Mouse (Mus musculus): Measurements from ENCODE around the gene Ctnnbl1. TPM values are rescaled to one million over a fixed set of nuclear protein-coding genes. Genes with fewer than 3 reads are reported as not detected.

The Ctnnbl1 gene
- polyA plus RNA-seq, 1 experiment from 2014 or later: 36.3 TPM

- Histone ChIP-seq H3K27me3 (ENCODE audit: control insufficient read depth, insufficient read depth, low read length) (no peaks in the 10 kb centered on the region), H3K36me3 (ENCODE audit: control insufficient read depth, insufficient read depth, low read length) (0 out of 2 replicates have a peak, but pooled peaks cover 3% of the 10 kb centered on the region), H3K4me2 (no peak overlapping the region), H3K4me3 (ENCODE audit: low read depth, low read length) (no peak overlapping the region), H3K9me3 (replicated peaks; ENCODE audit: control insufficient read depth, low read length) (no peaks in the 10 kb centered on the region), H3K9ac (ENCODE audit: low read depth, low read length) (no peak overlapping the region), H3K4me1 (ENCODE audit: control insufficient read depth, insufficient read depth, low read length) (no peaks in the 10 kb centered on the region), H3K27ac (ENCODE audit: low read depth, low read length) (no peak overlapping the region)
- 88% methylated on average over 3 of the region's 3 CpGs for WGBS (ENCODE audit: insufficient replicate concordance)
- no peak; the same call in 1 of the 2 replicates for ATAC-seq (replicated peaks; ENCODE audit: insufficient number of reproducible peaks, low FRiP score, low TSS enrichment)
Observed at GRCm38 (mm10) chr2:157867126-157867525, 129.9 kb downstream of the Ctnnbl1 start.

- Histone ChIP-seq H3K9me3 (replicated peaks; ENCODE audit: control insufficient read depth, low read length) (no peaks in the 10 kb centered on the region), H3K27me3 (ENCODE audit: control insufficient read depth, insufficient read depth, low read length) (no peaks in the 10 kb centered on the region), H3K36me3 (ENCODE audit: control insufficient read depth, insufficient read depth, low read length) (0 out of 2 replicates have a peak, but pooled peaks cover 3% of the 10 kb centered on the region), H3K9ac (ENCODE audit: low read depth, low read length) (no peak overlapping the region), H3K27ac (ENCODE audit: low read depth, low read length) (no peak overlapping the region), H3K4me1 (ENCODE audit: control insufficient read depth, insufficient read depth, low read length) (no peaks in the 10 kb centered on the region), H3K4me3 (ENCODE audit: low read depth, low read length) (no peak overlapping the region), H3K4me2 (no peak overlapping the region)
- 81% methylated on average over 6 of the region's 6 CpGs for WGBS (ENCODE audit: insufficient replicate concordance)
- ATAC-seq (replicated peaks; ENCODE audit: insufficient number of reproducible peaks, low FRiP score, low TSS enrichment): no peak
Observed at GRCm38 (mm10) chr2:157870247-157870646, 133.0 kb downstream of the Ctnnbl1 start.

- Histone ChIP-seq H3K4me1 (ENCODE audit: control insufficient read depth, insufficient read depth, low read length) (no peaks in the 10 kb centered on the region), H3K36me3 (ENCODE audit: control insufficient read depth, insufficient read depth, low read length) (0 out of 2 replicates have a peak, but pooled peaks cover 3% of the 10 kb centered on the region), H3K4me2 (no peak overlapping the region), H3K9ac (ENCODE audit: low read depth, low read length) (no peak overlapping the region), H3K27me3 (ENCODE audit: control insufficient read depth, insufficient read depth, low read length) (no peaks in the 10 kb centered on the region), H3K27ac (ENCODE audit: low read depth, low read length) (no peak overlapping the region), H3K9me3 (replicated peaks; ENCODE audit: control insufficient read depth, low read length) (no peaks in the 10 kb centered on the region), H3K4me3 (ENCODE audit: low read depth, low read length) (no peak overlapping the region)
- ATAC-seq (replicated peaks; ENCODE audit: insufficient number of reproducible peaks, low FRiP score, low TSS enrichment): no peak
- WGBS (ENCODE audit: insufficient replicate concordance): 75% methylated on average over 6 of the region's 6 CpGs
Observed at GRCm38 (mm10) chr2:157873223-157873622, 136.0 kb downstream of the Ctnnbl1 start.

GRCm38 (mm10) chr2:157873691-157874090 is 136.5 kb downstream of the Ctnnbl1 start:
- Histone ChIP-seq H3K27ac (ENCODE audit: low read depth, low read length) (no peak overlapping the region), H3K27me3 (ENCODE audit: control insufficient read depth, insufficient read depth, low read length) (no peaks in the 10 kb centered on the region), H3K36me3 (ENCODE audit: control insufficient read depth, insufficient read depth, low read length) (0 out of 2 replicates have a peak, but pooled peaks cover 3% of the 10 kb centered on the region), H3K9ac (ENCODE audit: low read depth, low read length) (no peak overlapping the region), H3K4me3 (ENCODE audit: low read depth, low read length) (no peak overlapping the region), H3K4me1 (ENCODE audit: control insufficient read depth, insufficient read depth, low read length) (no peaks in the 10 kb centered on the region), H3K4me2 (no peak overlapping the region), H3K9me3 (replicated peaks; ENCODE audit: control insufficient read depth, low read length) (no peaks in the 10 kb centered on the region)
- WGBS (ENCODE audit: insufficient replicate concordance): 71% methylated on average over 1 of the region's 1 CpGs
- ATAC-seq (replicated peaks; ENCODE audit: insufficient number of reproducible peaks, low FRiP score, low TSS enrichment): no peak

GRCm38 (mm10) chr2:157875111-157875510 is 137.9 kb downstream of the Ctnnbl1 start:
- H3K4me2 ChIP-seq: no peak overlapping the region
- no peak overlapping the region for H3K27ac ChIP-seq (ENCODE audit: low read depth, low read length)
- H3K4me3 ChIP-seq (ENCODE audit: low read depth, low read length): no peak overlapping the region
- no peaks in the 10 kb centered on the region for H3K9me3 ChIP-seq (replicated peaks; ENCODE audit: control insufficient read depth, low read length)
- ATAC-seq (replicated peaks; ENCODE audit: insufficient number of reproducible peaks, low FRiP score, low TSS enrichment): no peak
- H3K27me3 ChIP-seq (ENCODE audit: control insufficient read depth, insufficient read depth, low read length): peaks cover 6% of the 10 kb centered on the region; the same call in 1 of the 2 replicates
- H3K4me1 ChIP-seq (ENCODE audit: control insufficient read depth, insufficient read depth, low read length): no peaks in the 10 kb centered on the region
- H3K36me3 ChIP-seq (ENCODE audit: control insufficient read depth, insufficient read depth, low read length): 0 out of 2 replicates have a peak, but pooled peaks cover 3% of the 10 kb centered on the region
- 76% methylated on average over 8 of the region's 8 CpGs for WGBS (ENCODE audit: insufficient replicate concordance)
- H3K9ac ChIP-seq (ENCODE audit: low read depth, low read length): no peak overlapping the region

GRCm38 (mm10) chr2:157877394-157877793 is 140.2 kb downstream of the Ctnnbl1 start:
- Histone ChIP-seq H3K4me3 (ENCODE audit: low read depth, low read length) (no peak overlapping the region), H3K4me2 (no peak overlapping the region), H3K36me3 (ENCODE audit: control insufficient read depth, insufficient read depth, low read length) (no peaks in the 10 kb centered on the region), H3K4me1 (ENCODE audit: control insufficient read depth, insufficient read depth, low read length) (peaks cover 14% of the 10 kb centered on the region), H3K27ac (ENCODE audit: low read depth, low read length) (no peak overlapping the region), H3K27me3 (ENCODE audit: control insufficient read depth, insufficient read depth, low read length) (peaks cover 6% of the 10 kb centered on the region), H3K9ac (ENCODE audit: low read depth, low read length) (no peak overlapping the region), H3K9me3 (replicated peaks; ENCODE audit: control insufficient read depth, low read length) (no peaks in the 10 kb centered on the region)
- WGBS (ENCODE audit: insufficient replicate concordance): 85% methylated on average over 3 of the region's 3 CpGs
- ATAC-seq (replicated peaks; ENCODE audit: insufficient number of reproducible peaks, low FRiP score, low TSS enrichment): no peak

- Histone ChIP-seq H3K4me2 (no peak overlapping the region), H3K36me3 (ENCODE audit: control insufficient read depth, insufficient read depth, low read length) (no peaks in the 10 kb centered on the region), H3K4me3 (ENCODE audit: low read depth, low read length) (no peak overlapping the region), H3K9me3 (replicated peaks; ENCODE audit: control insufficient read depth, low read length) (no peaks in the 10 kb centered on the region), H3K27ac (ENCODE audit: low read depth, low read length) (no peak overlapping the region), H3K9ac (ENCODE audit: low read depth, low read length) (no peak overlapping the region), H3K4me1 (ENCODE audit: control insufficient read depth, insufficient read depth, low read length) (peaks cover 16% of the 10 kb centered on the region), H3K27me3 (ENCODE audit: control insufficient read depth, insufficient read depth, low read length) (peaks cover 6% of the 10 kb centered on the region)
- 50% methylated on average over 5 of the region's 5 CpGs for WGBS (ENCODE audit: insufficient replicate concordance)
- no peak for ATAC-seq (replicated peaks; ENCODE audit: insufficient number of reproducible peaks, low FRiP score, low TSS enrichment)
Observed at GRCm38 (mm10) chr2:157877967-157878366, 140.8 kb downstream of the Ctnnbl1 start.

GRCm38 (mm10) chr2:157881939-157882338 is 144.7 kb downstream of the Ctnnbl1 start:
- no peaks in the 10 kb centered on the region for H3K36me3 ChIP-seq (ENCODE audit: control insufficient read depth, insufficient read depth, low read length)
- H3K4me3 ChIP-seq (ENCODE audit: low read depth, low read length): no peak overlapping the region
- H3K27me3 ChIP-seq (ENCODE audit: control insufficient read depth, insufficient read depth, low read length): peaks cover 12% of the 10 kb centered on the region
- H3K27ac ChIP-seq (ENCODE audit: low read depth, low read length): no peak overlapping the region
- H3K9me3 ChIP-seq (replicated peaks; ENCODE audit: control insufficient read depth, low read length): no peaks in the 10 kb centered on the region
- H3K4me1 ChIP-seq (ENCODE audit: control insufficient read depth, insufficient read depth, low read length): peaks cover 24% of the 10 kb centered on the region
- no peak for ATAC-seq (replicated peaks; ENCODE audit: insufficient number of reproducible peaks, low FRiP score, low TSS enrichment)
- WGBS (ENCODE audit: insufficient replicate concordance): 30% methylated on average over 11 of the region's 11 CpGs
- H3K4me2 ChIP-seq: peak overlapping the region; percentile 25; the same call in 1 of the 2 replicates
- no peak overlapping the region for H3K9ac ChIP-seq (ENCODE audit: low read depth, low read length)

All from heart, embryonic 11.5 days (tissue).